Mouse (Mus musculus): Measurements from ENCODE around the gene Csrp1.

DNA sequence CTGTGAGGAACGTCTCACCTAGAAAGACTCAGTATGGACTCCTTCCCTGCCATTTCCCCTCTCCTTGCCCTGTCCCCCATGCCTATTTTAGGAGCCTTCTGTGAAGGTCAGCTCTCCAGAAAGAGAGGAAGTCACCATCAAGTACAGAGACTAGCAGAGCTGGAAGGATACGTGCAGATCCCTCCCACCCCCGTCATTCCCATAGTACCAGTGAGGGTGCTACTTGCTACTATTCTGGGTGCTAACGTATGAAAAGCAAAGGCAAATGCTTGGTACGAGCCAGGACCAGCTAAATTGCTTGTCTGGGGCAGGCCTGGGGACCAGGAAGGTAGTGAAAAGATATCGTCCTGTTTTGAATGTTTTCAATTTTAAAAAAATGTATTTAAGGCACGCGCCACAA, 37.4 kb downstream of the Csrp1 start:
- TF ChIP-seq MYC (IDR thresholded peaks at IDR 0.05; ENCODE audit: low read depth, low read length), result no peak
- TF ChIP-seq CTCF (IDR thresholded peaks at IDR 0.05 in 2 of 3, conservative IDR thresholded peaks at IDR 0.05 in 1 of 3; ENCODE audit: control insufficient read depth in 1 of 3, insufficient read depth in 1 of 3, low read depth in 2 of 3, low read length in 3 of 3, poor library complexity in 1 of 3, severe bottlenecking in 1 of 3), result no peak
- TF ChIP-seq USF1 (IDR thresholded peaks at IDR 0.05; ENCODE audit: low read depth, low read length), result no peak
- no peak for TF ChIP-seq SIN3A (IDR thresholded peaks at IDR 0.05; ENCODE audit: low read length)
- TF ChIP-seq MEF2A (IDR thresholded peaks at IDR 0.05; ENCODE audit: extremely low read depth, insufficient replicate concordance, low read depth, low read length, poor library complexity, severe bottlenecking), result no peak
- TF ChIP-seq EP300 (IDR thresholded peaks at IDR 0.05; ENCODE audit: low read depth in 1 of 2, low read length in 2 of 2), result no peak
- TF ChIP-seq NRF1 (IDR thresholded peaks at IDR 0.05; ENCODE audit: insufficient read depth, low read depth, low read length, poor library complexity, severe bottlenecking), result no peak

Measured in MEL (cell line).